Mouse (Mus musculus) B cell, adult 62 days (primary cell): ENCODE results near the gene Reps2. TPM values are rescaled to one million over a fixed set of nuclear protein-coding genes. Genes with fewer than 3 reads are reported as not detected.

Experiments
- total RNA-seq: library from RNA; stranded (reverse); gene quantifications from 4 replicates; pipeline ENCODE4 v1.2.4, GENCODE M21; 2023

Gene Reps2
- not detected in 4 replicates for total RNA-seq

GRCm38 (mm10) chrX:162643091-162643788 lies at the start of gene Reps2:
Reps2 (minus strand) TSS chrX:162643649.

Other genes starting within 250 kb of the Reps2 start
- 94.0 to 108 TPM (median 103 TPM) in 4 replicates for gene Rbbp7, start 116.8 kb upstream of the Reps2 start, total RNA-seq
- 21.9 to 24.9 TPM (median 24.5 TPM) in 4 replicates for gene Txlng, start 185.8 kb upstream of the Reps2 start, total RNA-seq
- 30.4 to 33.2 TPM (median 31.7 TPM) in 4 replicates for gene Syap1, start 244.8 kb upstream of the Reps2 start, total RNA-seq